Mouse (Mus musculus): ENCODE results near the gene D730048I06Rik.
"Not testable (repeated sequence)": the region's sequence is repeated elsewhere in the genome, so short reads cannot be mapped to it uniquely, and the experiment has no call there.

Gene D730048I06Rik

GRCm38 (mm10) chr9:35790001-35790400 lies at the start of gene D730048I06Rik, which contains the start of gene Gm27235:
Gene D730048I06Rik (minus strand): TSS chr9:35790112.
Gene Gm27235 (minus strand): TSS chr9:35790101.
- no peak for DNase-seq (ENCODE audit: inconsistent ontology term)

- DNase-seq (ENCODE audit: inconsistent ontology term) = not testable (repeated sequence)
These were observed 28.0 kb upstream of the D730048I06Rik start for GRCm38 (mm10) chr9:35817881-35818280.

- no peak for DNase-seq (ENCODE audit: inconsistent ontology term)
These were observed 8.2 kb upstream of the D730048I06Rik start for GRCm38 (mm10) chr9:35798146-35798545.

GRCm38 (mm10) chr9:35778009-35778408 lies 11.9 kb downstream of the D730048I06Rik start, which contains the start of gene Gm17727:
Gene Gm17727 (minus strand): TSS chr9:35778109.
- no peak for DNase-seq (ENCODE audit: inconsistent ontology term)

DNA sequence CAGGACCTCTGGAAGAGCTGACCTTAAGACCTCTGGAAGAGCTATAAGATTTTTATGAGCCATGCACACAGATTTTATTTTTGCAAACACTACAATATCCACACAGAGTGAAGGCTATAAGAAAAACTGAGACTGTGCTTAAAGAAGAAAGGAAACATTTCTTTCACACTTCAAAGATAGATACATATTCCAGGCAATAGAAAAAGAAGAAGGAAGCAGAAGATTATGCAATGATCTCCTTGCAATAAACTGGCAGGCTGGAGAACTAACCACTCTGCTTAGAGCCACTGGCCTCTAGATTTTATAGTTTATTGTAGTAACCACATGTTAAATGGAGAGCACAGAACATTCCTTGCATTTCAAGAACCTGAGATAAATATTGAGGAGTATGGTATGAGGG lies 33.1 kb downstream of the D730048I06Rik start:
- no peak for DNase-seq (ENCODE audit: inconsistent ontology term)

DNA sequence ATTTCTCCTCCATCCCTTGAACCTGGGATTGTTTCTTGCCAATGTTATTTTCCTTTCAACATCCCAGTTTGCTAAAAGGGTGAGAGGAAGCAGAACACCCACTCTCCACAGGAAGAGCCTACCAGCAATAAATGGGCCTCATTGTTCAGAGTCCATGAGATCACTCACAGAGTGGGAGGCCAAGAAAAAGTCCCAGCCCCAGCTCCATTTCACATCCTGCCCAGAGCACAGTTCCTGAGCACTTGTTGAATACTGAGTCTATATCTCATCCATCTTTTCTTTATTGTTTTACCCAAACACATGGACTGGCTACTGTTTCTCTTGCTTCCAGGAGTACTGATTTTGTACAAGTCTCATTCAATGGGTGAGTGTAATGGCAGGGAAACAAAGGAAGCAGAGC lies 49.2 kb downstream of the D730048I06Rik start, which contains the start of gene Gm17677:
Gene Gm17677, plus strand, starts transcription at position 301 of the 400 bp plus-strand sequence.
- peak; percentile 20 for DNase-seq (ENCODE audit: inconsistent ontology term)
